Mouse (Mus musculus) cerebellum, adult 8-10 months (tissue): Measurements from ENCODE around the gene Kank1.

Source experiments
- DNase-seq: peaks from one replicate; pipeline ENCODE4 v3.0.0; 2022

The Kank1 gene

DNA sequence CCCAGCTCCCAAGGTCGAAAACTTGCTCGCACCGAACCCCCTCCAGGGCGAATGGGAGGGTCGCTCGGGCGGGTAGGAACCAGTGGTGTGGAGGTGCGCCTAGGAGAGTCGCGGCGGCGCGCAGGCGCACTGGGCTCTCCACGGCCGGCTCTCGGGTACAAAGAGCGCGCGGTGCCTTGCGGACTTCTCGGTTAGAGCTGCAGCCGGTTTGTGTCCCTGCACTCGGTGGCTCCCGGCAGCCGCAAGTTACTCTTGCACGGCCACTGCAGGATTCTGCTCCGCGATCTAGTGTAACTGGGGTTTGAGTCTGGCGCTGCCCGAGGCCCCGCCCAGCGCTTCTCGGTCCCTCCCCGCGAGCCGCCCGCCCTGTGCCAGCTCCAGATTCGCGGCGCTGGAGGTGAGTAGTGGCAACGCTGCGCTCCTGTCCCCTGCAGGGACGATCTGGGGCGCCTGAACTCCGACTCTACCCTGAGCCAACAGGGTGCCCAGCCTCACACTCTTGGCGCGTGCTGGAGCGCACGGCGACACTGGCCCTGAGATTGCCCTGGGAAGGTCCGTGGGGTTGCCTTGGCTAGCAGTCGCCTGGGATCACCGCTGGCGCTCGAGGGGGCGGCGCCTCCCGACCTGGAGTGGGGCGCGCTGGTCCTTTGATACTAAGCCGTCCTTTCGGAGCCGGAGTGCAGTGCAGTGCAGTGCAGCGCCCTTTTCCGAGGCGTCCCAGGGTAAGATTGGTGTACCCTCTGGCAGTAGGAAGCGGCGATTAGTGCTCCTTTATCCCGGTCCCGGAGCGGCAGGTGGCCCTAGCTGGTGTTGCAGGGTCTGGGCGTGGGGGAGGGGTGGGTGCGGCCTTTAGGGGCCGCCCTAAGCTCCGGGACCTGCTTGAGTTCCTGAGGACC is at the start of gene Kank1:
TSS of gene Kank1 (plus strand) at position 380 of the 896 bp plus-strand sequence.
- peak; percentile 5 for DNase-seq

DNA sequence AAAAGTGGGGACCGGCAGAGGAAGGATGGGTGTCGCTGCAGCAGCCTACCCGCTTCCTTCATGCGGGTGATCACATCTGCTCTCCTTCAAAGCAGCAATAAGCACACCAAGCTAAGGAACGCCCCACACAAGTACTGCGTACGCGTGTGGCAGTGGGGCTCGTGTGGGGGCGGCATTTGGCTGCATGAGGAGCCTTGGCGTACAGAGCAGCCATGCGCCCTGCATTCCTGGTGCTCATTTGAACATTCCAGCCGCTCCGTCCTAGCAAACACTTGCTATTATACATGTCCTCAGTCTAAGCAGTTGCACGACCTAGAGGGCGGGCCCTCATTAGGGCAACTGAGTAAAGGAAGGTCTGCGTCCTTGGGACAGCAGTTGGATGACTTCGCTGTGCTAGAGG is 49.1 kb upstream of the Kank1 start:
- no peak for DNase-seq

DNA sequence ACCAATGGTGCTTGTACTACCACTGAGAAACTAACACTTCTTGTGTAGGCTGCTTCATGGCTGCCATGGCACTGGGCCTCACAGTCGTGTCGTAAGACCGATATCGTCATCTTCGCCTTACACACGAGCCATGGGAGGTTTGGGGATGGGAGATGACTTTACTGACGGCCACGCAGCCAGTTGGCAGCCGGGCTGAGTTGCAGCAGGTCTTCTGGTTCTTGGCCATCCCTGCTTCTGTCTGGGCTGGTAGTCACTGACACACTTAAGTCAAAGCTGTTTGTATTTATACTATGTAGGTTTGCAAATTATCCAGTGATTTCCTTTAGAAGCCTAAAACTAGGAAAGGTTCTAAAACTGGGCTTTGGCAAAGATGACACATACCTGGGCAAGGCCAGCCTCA is 43.0 kb upstream of the Kank1 start:
- no peak for DNase-seq

DNA sequence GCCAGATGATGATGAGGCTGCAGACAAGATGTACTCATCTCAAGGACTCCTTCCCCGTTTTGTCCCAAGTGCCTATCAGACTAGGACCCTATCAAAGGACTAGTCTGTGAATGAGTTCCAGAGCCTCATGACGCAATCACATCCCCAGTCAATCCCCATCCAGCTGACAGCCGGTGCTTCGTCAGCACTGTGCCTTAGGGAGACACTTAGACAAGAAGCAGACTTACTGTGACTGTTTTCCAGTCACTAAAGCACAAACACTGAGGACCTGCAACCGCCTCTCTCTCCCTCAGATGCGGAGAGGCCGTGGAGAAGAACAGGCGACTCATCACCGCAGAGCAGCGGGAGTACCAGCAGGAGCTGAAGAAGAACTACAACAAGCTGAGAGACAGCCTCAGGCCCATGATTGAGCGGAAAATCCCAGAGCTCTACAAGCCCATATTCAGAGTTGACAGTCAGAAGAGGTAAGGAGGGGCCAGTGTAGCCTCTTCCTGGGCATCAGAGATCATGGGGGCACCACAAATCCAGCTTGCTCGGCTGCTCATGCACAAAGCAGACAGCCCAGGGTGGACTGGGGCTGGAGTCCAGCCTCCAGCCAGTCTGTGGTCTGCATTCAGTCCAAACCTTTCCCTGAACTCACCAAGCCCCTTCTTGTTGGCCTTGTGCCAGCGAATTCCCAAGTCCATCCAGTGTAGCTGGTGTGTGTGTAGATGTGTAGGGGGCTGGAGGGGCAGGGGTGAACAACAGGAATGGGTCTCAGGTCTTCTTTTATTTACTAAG is 36.5 kb upstream of the Kank1 start:
- DNase-seq: no peak

DNA sequence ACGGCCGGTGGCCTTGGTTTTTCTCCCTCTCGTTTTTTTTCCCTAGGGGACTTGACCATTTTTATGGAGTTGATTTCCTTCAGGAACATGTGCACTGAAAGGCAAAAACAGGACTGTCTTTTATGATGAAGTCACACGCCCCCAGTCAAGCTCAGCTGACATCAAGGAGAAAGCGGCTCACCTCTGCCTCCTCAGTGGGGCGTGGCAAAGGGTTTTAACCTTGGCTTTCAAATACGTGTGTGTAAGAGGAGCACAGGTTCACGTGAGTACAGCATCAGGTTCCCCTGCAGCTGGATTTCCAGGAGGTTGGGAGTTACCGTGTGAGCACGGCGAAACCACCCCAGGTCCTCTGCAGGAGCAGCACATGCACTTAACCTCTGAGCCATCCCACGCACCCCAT is 33.7 kb upstream of the Kank1 start:
- DNase-seq: no peak

DNA sequence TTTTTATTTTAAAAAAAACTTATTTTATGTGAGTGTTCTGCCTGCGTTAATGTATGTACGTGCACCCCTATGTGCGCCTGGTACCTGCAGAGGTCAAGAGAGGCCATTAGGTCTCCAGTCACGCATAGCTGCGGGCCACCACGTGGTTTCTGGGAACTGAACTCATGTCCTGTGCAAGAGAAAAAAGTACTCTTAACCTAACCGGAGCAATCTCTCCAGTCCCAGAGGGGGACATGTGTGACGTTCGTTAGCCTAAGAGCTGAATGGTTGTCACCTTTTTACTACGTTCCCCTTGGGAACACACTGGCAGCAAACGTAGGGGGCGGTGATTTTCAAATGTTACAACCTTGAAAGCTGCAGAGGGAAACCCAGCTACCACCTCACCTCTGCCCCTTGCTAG is 29.8 kb upstream of the Kank1 start:
- no peak for DNase-seq

DNA sequence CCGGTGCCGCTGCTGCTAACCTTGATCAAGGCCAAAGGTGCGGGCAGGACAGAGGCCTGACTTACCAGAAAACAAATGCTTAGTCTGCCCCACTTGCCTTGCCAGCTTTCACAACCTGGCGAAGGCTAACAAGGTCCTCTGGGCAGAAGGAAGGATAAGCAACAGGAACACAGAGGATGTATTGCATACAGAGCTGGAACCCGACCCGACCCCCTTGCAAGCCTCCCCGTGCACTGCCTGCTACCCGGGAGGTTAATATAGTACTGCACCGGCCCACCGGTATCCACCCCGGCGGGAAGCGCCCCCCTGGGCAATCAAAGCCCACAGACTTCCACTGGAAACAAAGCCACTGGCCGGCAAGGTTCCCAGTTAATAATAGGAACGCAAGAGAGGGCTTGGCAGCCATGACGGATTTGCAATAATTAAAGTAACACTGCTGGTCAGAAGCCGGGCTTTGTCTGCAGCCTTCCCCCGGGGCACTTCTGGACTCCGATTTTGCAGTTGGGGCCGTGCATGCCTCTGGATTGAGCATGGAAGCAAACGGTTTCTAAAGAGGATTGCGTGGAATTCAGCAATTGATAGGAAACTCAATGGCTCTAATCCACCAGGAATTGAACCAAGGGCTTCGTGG is 28.9 kb upstream of the Kank1 start:
- DNase-seq: no peak

DNA sequence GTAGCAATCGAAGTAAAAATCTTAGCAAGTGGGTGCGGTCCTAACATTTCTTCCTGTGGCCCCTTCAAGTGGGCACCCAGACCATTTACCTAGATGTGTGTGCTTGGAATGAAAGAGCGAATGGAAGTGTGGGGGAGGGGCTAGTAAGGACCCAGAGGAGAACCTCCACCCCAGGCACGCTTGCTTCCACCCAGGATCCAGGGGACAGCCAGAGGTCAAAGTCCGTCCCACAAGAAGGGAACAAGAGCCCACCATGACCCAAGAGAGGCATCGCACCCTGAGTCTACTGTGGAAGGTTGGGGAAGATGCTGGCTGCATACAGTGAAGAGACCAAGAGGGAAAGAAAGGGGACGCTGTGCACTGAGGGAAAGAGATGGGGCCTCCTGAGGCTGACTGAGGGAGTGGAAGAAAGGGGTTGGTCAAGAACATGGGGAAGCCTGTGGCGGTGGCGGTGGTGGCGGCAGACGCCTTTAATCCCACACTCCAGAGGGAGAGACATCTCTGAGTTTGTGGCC is 28.1 kb upstream of the Kank1 start:
- no peak for DNase-seq

DNA sequence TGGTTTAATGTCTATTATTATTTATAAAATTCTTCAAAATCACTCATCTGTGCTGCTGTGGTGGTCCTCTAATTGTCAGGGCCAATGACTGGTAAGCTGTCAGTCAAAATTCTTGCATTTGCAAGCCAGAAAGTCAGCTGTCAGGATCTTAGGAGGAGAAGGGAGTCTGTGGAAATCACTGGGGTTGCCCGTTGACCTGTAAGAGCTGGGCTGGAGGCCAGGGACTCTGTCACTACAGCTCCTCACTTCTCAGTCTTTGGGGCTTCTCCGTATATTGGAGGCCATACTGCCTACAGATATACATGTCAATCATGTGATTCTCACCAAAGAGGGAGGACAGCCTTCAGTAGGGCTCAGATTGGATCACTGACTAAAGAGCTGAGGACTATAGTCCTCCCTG is 16.2 kb upstream of the Kank1 start:
- DNase-seq: no peak

DNA sequence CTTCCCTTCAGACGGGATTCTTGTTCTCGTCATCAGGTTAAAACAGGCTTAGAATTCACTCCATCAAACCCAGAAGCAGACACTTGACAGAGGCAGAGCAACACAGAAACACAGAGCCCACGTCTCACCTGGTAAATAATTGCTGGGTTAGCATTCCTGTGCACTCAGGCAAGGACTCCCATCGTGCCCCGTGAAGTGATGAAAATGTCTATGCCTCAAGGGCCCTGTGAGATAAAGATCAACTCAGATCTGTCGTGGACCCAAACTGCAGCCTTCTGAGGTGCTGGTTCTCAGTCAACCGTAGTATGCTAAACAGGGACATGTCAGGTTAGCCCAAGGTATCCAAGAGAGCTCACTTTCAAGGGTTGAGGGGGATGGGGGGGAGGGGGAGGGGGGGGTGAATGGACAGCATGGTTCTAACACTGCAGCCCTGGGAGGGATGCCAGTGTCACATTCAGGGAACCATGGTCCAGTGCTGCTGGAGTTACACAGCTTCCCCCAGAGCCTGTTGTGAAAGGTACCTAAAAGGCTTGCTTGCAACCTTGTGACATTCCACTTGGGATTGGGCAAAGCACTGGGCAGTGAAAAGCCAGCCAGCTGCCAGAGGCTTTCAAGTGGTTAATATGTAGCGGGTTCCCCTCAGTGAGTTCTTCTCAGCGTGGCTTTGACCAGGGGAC is 14.7 kb upstream of the Kank1 start:
- DNase-seq: no peak

DNA sequence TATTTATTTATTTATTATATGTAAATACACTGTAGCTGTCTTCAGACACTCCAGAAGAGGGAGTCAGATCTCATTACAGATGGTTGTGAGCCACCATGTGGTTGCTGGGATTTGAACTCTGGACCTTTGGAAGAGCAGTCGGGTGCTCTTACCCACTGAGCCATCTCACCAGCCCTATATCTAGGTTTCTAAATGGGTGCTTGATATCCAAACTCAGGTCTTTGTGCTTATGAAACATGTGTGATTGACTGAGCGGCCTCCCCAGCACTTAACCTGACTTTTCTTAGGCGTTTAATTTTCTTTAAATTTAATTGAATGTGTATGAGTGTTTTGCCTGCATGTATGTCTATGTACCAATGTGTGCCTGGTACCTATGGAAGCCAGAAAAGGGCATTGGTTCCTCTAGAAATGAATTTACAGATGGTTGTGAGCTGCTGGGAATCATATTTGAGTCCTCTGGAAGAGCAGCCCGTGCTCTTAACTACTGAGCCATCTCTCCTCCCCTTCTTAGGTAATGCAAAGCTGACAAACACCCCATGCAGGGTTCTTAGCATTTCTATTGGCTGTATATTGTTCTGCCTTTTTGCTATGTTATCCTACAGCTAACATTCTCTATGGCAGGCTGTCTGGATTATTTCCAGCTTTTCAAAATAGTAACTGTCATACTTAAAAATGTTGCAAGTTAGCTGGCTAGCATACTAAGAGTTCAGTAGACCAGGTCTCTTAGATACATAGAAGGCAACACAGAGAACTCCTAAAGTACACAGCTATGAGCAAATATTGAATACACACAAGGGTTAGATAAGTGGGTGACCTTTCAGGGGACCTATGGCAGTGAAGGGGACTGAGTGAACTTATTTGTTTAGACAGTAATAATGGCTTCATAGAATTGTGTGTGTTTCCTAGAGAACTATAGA is 6.5 kb upstream of the Kank1 start:
- DNase-seq: no peak

DNA sequence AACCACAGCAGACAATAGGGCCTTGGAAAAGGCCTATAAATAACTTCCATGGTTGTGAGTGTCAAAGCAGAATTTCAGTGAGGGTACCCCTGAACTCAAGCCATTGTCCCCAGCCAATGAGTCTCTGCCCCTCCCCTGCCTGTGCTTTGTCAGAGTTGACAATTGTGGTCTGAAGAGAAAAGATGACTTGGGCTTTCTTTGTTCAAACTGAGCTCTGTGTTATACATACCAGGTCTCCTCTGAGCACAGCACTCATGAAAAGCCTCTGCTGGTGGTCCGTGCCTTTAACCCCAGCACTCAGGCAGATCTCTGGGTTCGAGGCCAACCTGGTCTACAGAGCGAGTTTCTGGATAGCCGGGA is 5.8 kb upstream of the Kank1 start:
- DNase-seq: no peak

DNA sequence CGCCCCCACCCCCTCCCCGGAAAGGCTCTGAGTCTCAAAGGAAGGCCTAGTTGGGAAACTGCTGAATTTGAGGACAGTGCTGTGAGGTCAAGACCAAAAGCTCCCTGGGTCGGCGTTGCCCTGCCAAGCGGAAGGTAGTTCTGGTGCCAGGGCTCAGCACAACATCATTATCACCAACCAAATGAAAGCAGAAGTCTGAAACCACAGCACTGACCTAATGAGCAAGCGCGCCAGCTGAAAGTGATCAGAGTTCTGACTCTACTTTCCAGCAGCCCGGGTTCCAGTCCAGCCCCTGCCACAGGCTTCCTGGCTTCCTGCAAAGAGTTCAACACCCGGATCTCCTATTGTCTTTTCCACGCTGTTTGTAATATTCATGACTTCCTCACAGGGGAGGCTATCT is 4.7 kb upstream of the Kank1 start:
- no peak for DNase-seq

DNA sequence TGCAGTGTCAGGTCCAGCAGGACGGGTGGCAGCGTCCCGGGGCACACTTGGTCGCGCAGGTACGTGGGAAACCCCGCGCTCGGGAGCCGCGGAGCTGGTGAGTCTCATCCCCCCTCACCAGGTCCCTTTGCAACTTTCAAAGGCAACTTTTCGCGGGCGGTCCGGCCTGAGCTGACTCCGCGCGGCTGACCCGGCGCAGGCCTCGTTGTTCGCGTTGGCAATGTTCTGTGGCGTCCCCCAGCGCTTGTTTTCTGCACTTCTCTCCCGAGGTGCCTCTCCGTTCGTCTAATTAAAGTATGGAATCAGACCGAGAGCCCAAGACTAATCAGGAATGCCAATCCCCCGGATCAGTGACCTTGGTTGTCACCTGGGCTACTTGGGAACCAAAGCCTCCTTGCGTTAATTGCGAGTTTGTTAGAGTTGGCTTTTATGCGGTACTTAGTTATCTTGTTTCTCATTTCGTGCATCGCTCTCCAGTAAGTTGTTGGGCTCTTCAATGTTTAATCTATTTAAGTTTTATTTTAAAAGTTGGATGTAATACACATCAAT is 791 bp downstream of the Kank1 start:
- DNase-seq: peak; percentile 5

DNA sequence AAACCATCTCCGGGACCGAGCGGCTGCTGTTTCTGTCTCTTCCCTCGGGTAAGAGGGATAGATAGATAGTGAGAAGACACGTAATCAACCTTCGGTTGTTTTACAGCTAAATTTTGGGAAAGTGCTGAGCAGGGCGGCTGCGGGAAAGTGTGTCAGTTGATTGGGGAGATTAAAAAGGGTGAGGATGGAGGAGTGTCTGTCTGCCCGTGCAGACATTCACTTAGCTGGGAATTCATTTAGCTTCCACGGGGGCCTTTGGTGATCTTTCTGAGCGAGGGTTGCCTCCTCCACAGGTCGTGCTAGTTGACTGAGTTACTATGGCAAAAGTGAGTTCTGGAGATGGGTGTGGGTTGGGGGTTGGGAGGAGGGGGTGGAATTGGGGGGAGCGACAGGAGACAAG is 1.3 kb downstream of the Kank1 start:
- DNase-seq: no peak

DNA sequence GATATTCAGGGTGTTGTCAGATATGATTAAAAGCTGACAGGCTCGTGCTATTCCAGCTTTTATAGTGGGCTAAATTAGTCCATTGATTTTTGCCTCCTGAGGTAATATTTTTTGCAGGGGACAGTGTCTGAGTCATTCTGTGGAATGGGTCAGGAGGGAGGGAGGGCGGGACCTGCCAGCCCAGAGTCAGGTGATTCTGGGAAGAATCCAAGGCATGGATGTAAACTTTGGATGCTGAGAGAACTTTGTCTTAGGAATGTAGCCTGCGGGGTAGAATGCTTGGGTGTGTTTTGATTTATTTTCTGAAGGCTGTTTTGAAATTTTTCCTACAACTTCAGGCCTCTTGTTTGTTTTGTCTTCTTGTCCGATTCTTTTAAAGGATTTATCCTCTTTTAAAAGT is 6.8 kb downstream of the Kank1 start:
- no peak for DNase-seq

DNA sequence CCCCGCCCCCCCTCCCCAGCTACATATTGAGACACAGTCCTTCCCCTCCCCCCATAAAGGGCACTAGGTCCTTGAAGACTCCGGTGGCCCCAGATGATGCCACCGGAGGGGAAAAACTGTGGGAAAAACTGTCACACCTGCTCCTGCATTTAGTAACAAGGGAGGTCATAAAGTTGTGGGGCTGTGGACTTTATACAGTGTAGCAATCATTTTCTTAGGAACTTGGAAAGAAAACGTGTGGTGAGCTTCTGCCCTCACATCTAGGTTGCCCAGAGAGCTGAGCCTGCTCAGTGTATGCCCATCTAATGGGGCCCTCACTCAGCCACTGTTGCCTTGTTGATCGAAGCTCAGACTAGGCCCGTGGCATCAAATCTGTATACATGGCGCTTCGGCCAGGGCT is 9.3 kb downstream of the Kank1 start:
- DNase-seq: no peak

DNA sequence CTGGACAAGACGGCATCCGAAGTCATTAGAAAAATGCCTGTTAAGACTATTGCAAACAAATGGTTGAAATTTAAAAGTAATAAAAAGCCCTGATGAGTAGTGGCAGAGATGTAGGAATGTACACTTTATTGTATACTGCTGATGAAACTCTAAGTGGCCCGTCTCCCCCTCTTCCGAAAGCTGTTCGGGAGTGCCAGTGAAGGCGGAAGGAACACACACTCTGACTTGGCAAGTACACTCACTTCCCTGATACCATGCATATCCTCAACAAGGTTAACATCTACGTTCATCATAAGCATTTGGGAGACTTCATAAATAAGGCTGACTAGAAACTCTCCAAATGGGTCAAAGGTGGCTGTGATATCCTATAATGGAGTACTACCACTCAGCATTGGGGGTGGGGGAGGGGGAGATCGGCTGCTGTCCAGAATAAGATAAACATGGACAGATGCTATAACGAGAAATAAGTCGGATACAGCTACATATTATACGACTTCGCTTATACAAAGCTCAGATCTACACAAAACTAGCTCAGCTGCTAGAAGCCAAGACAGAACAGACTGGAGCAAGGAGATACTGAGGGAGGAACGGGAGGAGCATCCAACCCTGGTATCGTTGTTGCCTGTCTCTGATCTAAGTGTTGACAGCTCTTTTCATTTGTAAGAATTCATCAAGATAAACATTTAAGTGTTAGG is 11.2 kb downstream of the Kank1 start:
- DNase-seq: no peak

DNA sequence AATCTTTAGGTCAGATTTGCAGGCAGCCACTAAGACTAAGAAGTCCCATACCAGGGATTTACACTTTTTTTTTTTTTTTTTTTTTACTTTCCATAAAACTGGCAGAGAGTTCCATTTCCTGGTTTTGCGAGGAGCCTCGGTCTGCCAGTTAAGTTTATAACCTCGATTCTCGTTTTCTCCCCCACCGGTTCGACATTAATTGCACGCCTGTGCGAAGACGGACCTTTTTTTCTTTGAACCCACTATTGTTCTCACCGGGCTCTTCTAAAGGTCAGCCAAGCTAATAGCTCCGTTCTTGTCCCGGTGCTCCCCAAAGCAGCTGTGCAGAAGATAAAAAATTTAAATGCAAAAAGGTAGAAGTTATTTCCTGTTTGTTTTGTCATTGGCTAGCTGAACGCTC is 12.5 kb downstream of the Kank1 start:
- DNase-seq: no peak

DNA sequence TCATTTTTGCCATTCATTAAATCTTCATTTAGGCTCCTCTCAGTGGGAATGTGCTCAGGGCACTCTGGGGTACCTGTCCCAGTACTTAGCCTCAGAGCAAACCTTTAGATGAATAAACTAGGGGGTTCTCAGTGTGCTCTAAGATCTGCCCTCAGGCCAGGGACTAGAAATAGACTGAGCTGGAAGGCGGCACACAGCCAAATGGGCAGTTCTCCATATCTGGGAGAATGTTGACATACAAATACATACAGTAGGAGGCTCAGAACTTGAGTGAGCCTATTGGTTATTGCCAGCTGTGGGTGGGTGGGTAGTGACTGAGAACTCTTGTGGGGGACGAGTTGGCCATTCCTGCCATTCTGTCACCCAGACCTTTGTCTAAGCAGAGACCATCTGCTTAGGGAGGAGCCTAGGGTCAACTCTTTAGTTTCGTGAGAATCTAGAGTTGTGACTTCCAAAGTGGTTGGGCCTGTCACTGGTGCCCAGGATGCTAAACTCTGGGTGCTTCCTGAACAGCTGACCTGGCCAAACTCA is 14.9 kb downstream of the Kank1 start:
- DNase-seq: no peak

DNA sequence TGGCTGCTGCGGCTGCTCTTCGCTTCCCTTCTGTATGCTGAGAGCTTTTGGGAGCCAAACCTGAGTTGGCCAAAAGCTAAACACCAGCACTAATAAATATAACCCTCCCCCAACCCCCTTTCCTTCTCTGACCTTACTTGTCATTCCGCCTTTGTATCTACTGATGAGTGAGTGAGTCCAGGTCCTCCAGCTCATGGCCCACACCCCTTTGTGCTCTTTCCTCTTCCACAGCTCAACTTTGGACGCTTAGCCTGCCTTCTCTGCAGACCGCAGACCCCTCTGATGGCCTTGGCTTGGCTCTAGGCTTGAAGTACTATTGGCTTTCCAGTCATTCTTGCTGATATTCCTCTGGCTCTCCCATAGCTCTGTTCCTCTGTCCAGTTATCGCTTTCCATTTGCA is 16.4 kb downstream of the Kank1 start:
- no peak for DNase-seq
